Mouse (Mus musculus): ENCODE data around the gene Gm37240.

DNA sequence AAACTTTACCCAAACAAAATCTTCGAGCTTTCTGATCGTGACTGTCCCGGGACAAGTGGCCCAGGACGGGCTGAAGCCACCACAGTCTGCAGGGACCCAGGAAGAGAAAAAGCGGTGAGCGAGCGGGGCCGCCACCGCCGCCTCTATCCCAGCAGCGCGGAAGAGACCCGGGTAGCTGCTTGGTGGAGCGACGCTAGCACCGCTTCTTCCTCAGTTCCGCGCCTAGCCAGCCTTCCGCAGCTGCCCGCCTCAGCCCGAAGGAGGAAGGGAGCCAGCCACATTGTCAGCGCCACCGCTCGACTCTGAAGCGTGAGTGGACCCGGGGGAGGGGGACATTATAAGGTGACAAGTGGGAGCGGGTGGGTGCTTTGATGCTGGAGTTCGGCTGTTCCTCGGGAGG lies 1071.9 kb downstream of the Gm37240 start:
- TF ChIP-seq CTCF (IDR thresholded peaks at IDR 0.05; ENCODE audit: low read depth) (no peak), EP300 (optimal IDR thresholded peaks at IDR 0.05) (no peak)
